Mouse (Mus musculus) kidney, postnatal 0 days (tissue): ENCODE results near the gene Utrn. TPM values are rescaled to one million over a fixed set of nuclear protein-coding genes. Genes with fewer than 3 reads are reported as not detected.
A peak's percentile ranks its signal among the peaks of the same experiment; 100 is the strongest.

Source experiments
- ATAC-seq: fragments of 200-750 bp; cut with Nextera tagmentation; replicated peaks from 2 replicates; pipeline ENCODE4 v1.8.0; 2017; ENCODE audit warnings: low read depth, moderate number of reproducible peaks, moderate TSS enrichment, moderate library complexity; ENCODE audit not compliant: low FRiP score
- DNase-seq: peaks from one replicate; pipeline ENCODE4 v3.0.0-alpha.2; 2016; ENCODE audit warnings: low spot score
- H3K27ac ChIP-seq: fragments of 300-500 bp; sonication (generic); 2 replicates; pipeline ENCODE4 v1.5.1; 2014; ENCODE audit warnings: mild to moderate bottlenecking
- H3K27me3 ChIP-seq: fragments of 300-500 bp; sonication (generic); 2 replicates; pipeline ENCODE4 v1.6.1; 2014; ENCODE audit warnings: low read length, mixed read lengths; ENCODE audit not compliant: insufficient read depth
- H3K36me3 ChIP-seq: fragments of 300-500 bp; sonication (generic); 2 replicates; pipeline ENCODE4 v1.6.1; 2014; ENCODE audit warnings: low read length, mixed read lengths; ENCODE audit not compliant: insufficient read depth
- H3K4me1 ChIP-seq: fragments of 300-500 bp; sonication (generic); replicated peaks from 2 replicates; pipeline ENCODE4 v1.6.1; 2014; ENCODE audit warnings: antibody characterized with exemption, low read length, mixed read lengths; ENCODE audit not compliant: insufficient read depth
- H3K4me2 ChIP-seq: fragments of 300-500 bp; sonication (generic); 2 replicates; pipeline ENCODE4 v1.6.1; 2014; ENCODE audit warnings: mild to moderate bottlenecking, low read length, moderate library complexity, mixed read lengths
- H3K4me3 ChIP-seq: fragments of 300-500 bp; sonication (generic); replicated peaks from 2 replicates; pipeline ENCODE4 v1.5.1; 2014; ENCODE audit warnings: low read depth, low read length
- H3K9ac ChIP-seq: fragments of 300-500 bp; sonication (generic); 2 replicates; pipeline ENCODE4 v1.6.1; 2014; ENCODE audit warnings: low read depth, low read length
- H3K9me3 ChIP-seq: fragments of 300-500 bp; sonication (generic); replicated peaks from 2 replicates; pipeline ENCODE4 v1.6.1; 2016; ENCODE audit warnings: low read length, inconsistent platforms, mixed read lengths
- CTCF ChIP-seq: IDR thresholded peaks from 2 replicates; pipeline ENCODE4 v1.5.1; 2016; ENCODE audit warnings: antibody characterized with exemption, low read depth, mild to moderate bottlenecking, moderate library complexity
- WGBS: fragments of 180-500 bp; shearing (Covaris S2); extraction: QIAGEN DNeasy Blood & Tissue Kit; methylation state at CpG from one replicate; pipeline ENCODE4 v1.1.7; 2014; 5-methylcytosine and 5-hydroxymethylcytosine counted together
- polyA plus RNA-seq: library from polyadenylated mRNA; unstranded; fragments of >200 nt; fragmentation: Nextera tagmentation; extraction: Ambion mirVana; gene quantifications from 2 replicates; pipeline ENCODE4 v1.2.1, GENCODE M21; 2015

The Utrn gene
- polyA plus RNA-seq, 1 experiment from 2014 or later, result 59.0 TPM

GRCm38 (mm10) chr10:12876426-12876825 lies 7.3 kb upstream of the Utrn start:
- Histone ChIP-seq H3K9ac (no peak overlapping the region), H3K4me3 (no peak overlapping the region), H3K4me1 (0 out of 2 replicates have a peak, but pooled peaks cover 4% of the 10 kb centered on the region), H3K4me2 (no peak overlapping the region), H3K27ac (no peak overlapping the region), H3K27me3 (no peaks in the 10 kb centered on the region), H3K9me3 (no peaks in the 10 kb centered on the region), H3K36me3 (no peaks in the 10 kb centered on the region)
- TF ChIP-seq CTCF, result no peak
- DNase-seq (no peak), ATAC-seq (no peak)
- 83% methylated on average over 3 of the region's 3 CpGs for whole genome bisulfite sequencing

GRCm38 (mm10) chr10:12875410-12875809 lies 6.2 kb upstream of the Utrn start:
- no peaks in the 10 kb centered on the region for H3K36me3 ChIP-seq
- WGBS, result 93% methylated on average over 4 of the region's 4 CpGs
- no peaks in the 10 kb centered on the region for H3K27me3 ChIP-seq
- no peak overlapping the region for H3K4me2 ChIP-seq
- H3K4me3 ChIP-seq, result no peak overlapping the region
- no peak for TF ChIP-seq CTCF
- no peaks in the 10 kb centered on the region for H3K9me3 ChIP-seq
- DNase-seq, result no peak
- no peak for ATAC-seq
- H3K4me1 ChIP-seq, result 0 out of 2 replicates have a peak, but pooled peaks cover 4% of the 10 kb centered on the region
- H3K27ac ChIP-seq, result no peak overlapping the region
- H3K9ac ChIP-seq, result no peak overlapping the region

DNA sequence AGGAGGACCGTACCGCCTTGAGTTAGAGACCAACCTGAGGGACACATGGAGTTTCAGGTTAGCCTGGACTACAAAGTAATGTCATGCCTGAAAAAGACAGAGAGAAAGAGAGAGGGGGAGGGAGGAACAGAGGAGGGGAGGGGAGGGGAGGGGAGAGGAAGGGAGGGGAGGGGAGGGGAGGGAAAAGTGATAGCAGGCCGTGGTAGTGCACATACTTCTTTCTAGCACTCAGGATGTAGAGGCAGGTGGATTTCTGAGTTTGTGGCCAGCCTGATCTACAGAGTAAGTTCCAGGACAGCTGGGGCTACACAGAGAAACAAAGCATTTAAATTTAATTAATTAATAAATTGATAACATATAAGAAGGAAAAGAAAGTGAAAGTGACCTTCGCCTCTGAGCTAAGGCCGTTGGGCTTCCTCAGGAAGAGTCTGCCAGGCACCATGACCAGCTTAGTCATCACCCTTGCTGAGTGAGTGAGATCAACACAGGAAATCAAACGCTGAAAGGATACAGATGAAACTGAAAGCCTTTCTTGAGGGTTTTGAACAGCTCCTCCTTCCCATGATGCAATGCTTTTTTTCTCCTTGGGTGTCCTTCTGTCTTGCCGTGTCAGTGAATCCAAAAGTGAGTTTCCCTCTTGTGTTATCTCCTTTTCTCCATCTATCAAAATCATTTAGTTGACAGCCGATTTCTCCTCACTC lies 5.6 kb upstream of the Utrn start:
- H3K9ac ChIP-seq, result no peak overlapping the region
- DNase-seq (peak; percentile 34), ATAC-seq (no peak)
- TF ChIP-seq CTCF, result no peak
- no peak overlapping the region for H3K4me3 ChIP-seq
- 0 out of 2 replicates have a peak, but pooled peaks cover 4% of the 10 kb centered on the region for H3K4me1 ChIP-seq
- no peaks in the 10 kb centered on the region for H3K9me3 ChIP-seq
- no peak overlapping the region for H3K4me2 ChIP-seq
- no peak overlapping the region for H3K27ac ChIP-seq
- WGBS, result 65% methylated on average over 8 of the region's 8 CpGs
- H3K27me3 ChIP-seq, result no peaks in the 10 kb centered on the region
- H3K36me3 ChIP-seq, result no peaks in the 10 kb centered on the region

DNA sequence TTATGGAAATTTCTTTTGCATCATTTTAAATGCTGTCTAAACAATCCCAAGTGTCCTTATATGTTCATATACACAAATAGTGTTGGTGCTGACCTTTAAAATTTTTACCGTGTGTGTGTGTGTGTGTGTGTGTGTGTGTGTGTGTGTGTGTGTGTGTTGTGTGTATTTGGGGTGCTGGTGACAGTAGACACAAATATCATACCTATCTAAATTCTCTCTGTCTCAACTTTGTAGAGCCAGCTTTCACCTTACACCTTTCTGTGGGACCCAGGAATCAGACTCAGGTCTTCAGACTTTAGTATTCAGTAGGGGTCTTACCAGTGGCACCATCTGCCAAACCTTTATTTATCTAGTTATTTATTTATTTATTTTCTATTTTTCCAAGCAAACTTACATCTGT lies 681 bp upstream of the Utrn start:
- no peaks in the 10 kb centered on the region for H3K9me3 ChIP-seq
- WGBS, result 4% methylated on average over 1 of the region's 1 CpGs
- H3K4me3 ChIP-seq, result peak overlapping the region; percentile 76; the same call in 1 of the 2 replicates
- DNase-seq, result no peak
- H3K4me1 ChIP-seq, result 0 out of 2 replicates have a peak, but pooled peaks cover 3% of the 10 kb centered on the region
- no peaks in the 10 kb centered on the region for H3K36me3 ChIP-seq
- H3K4me2 ChIP-seq, result peak overlapping the region; percentile 79
- no peak for ATAC-seq
- no peaks in the 10 kb centered on the region for H3K27me3 ChIP-seq
- H3K9ac ChIP-seq, result no peak overlapping the region
- no peak overlapping the region for H3K27ac ChIP-seq
- no peak for TF ChIP-seq CTCF

- Histone ChIP-seq H3K27me3 (no peaks in the 10 kb centered on the region), H3K9ac (peak overlapping the region; percentile 95), H3K9me3 (no peaks in the 10 kb centered on the region), H3K4me3 (peak overlapping the region; percentile 76), H3K36me3 (no peaks in the 10 kb centered on the region), H3K4me2 (peak overlapping the region; percentile 79), H3K4me1 (0 out of 2 replicates have a peak, but pooled peaks cover 3% of the 10 kb centered on the region), H3K27ac (peak overlapping the region; percentile 95)
- under 1% methylated on average over 41 of the region's 41 CpGs for WGBS
- peak; percentile 84 for DNase-seq
- peak; percentile 12; the same call in 1 of the 2 replicates for TF ChIP-seq CTCF
- peak; percentile 78 for ATAC-seq
These were observed 756 bp downstream of the Utrn start for GRCm38 (mm10) chr10:12868189-12869028.

DNA sequence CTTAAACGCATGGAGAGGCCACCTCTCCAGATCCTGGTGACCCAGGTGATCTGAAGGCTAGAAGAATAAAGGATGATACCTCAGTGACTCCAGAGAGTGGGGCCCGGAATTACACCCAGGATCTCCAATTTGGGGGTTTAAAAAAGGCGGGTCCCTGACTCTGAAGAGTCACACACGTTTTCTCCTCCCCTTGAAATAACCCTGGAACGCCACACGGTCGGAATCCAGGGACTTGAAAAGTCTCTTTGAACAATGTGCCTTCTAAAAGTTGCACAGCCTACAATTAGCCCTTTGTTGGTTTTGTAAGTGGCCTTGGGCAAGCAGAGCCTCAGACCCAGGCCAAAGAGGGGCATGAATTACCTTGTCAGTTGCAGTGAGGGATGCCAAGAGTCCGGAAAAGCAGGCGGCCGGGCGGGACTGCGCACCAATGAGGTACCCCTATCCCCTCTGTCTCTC lies 1.4 kb downstream of the Utrn start:
- WGBS, result 0% methylated on average over 12 of the region's 12 CpGs
- ATAC-seq, result no peak
- DNase-seq, result no peak
- no peak for TF ChIP-seq CTCF
- Histone ChIP-seq H3K4me2 (peak overlapping the region; percentile 79), H3K9me3 (no peaks in the 10 kb centered on the region), H3K4me3 (peak overlapping the region; percentile 76), H3K9ac (peak overlapping the region; percentile 95), H3K27me3 (no peaks in the 10 kb centered on the region), H3K4me1 (0 out of 2 replicates have a peak, but pooled peaks cover 3% of the 10 kb centered on the region), H3K36me3 (no peaks in the 10 kb centered on the region), H3K27ac (peak overlapping the region; percentile 95)
